Mouse (Mus musculus): ENCODE data around the gene Lrrc20. TPM values are rescaled to one million over a fixed set of nuclear protein-coding genes. Genes with fewer than 3 reads are reported as not detected.
A peak's percentile ranks its signal among the peaks of the same experiment; 100 is the strongest.

The Lrrc20 gene
- polyA plus RNA-seq, 1 experiment from 2014 or later: 12.6 TPM

DNA sequence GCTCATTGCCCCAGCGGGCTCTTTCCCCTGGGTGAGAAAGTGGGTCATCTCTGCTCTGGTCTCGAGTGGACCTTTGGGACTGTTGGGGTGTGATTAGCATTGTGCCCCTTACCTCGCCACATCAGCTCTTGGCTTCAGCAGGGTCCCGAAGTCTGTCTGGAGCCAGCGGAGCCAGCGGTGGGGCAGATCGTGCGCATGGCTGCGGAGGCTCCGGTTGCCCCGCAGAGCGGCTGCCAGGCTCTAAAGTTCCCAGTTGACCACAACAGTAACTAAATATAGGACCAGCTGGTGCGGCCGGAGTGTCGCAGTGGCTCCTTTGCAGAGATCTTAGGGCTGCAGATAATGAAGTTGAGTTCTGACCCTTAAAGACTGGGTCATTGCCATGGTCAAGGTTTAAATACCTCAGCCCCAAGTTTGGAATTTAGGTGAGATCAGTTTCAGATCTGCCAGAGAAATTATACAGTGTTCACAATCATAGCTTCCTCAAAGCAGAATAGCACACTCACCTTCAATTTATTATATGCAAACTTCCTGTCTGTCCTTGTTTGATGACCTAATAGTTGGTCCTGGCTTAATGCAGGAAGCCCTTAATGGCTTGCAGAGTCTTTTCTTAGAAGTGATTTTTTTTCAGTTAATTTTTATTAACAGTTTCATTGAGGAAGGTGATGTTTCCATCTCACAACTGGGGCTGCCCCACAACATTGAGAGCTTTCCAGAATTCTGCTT, 1.0 kb downstream of the Lrrc20 start:
- Histone ChIP-seq H3K36me3 (no peaks in the 10 kb centered on the region), H3K4me1 (peaks cover 24% of the 10 kb centered on the region), H3K4me2 (replicated peaks) (peak overlapping the region; percentile 93), H3K27me3 (replicated peaks) (no peaks in the 10 kb centered on the region), H3K27ac (no peak overlapping the region), H3K9ac (peak overlapping the region; percentile 80), H3K4me3 (peak overlapping the region; percentile 79), H3K9me3 (no peaks in the 10 kb centered on the region)
- ATAC-seq (ENCODE audit: low FRiP score, low read depth): no peak
- WGBS: 2% methylated on average over 15 of the region's 15 CpGs

DNA sequence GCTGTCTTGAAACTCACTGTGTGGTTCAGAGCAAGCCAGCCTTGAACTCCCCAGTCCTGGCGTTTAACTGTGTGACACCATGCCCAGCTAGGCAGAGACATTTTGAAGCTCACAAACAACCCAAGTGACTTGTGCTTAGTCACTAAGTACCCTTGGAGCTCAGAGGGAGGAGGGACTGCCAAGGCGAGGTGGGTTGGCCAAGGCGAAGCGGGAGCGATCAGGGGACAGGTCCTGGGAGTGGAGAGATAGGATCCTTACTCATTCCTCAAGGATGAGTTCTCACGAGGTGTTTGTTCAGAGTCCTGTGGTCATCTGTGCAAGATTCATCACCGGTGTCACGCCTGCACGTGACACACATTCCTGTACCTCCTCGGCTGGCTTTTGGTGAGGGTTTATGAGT, 3.9 kb downstream of the Lrrc20 start:
- H3K4me3 ChIP-seq: no peak overlapping the region
- WGBS: 91% methylated on average over 10 of the region's 10 CpGs
- peaks cover 19% of the 10 kb centered on the region for H3K4me1 ChIP-seq
- no peaks in the 10 kb centered on the region for H3K27me3 ChIP-seq (replicated peaks)
- no peak for ATAC-seq (ENCODE audit: low FRiP score, low read depth)
- no peaks in the 10 kb centered on the region for H3K9me3 ChIP-seq
- no peak overlapping the region for H3K27ac ChIP-seq
- no peaks in the 10 kb centered on the region for H3K36me3 ChIP-seq
- no peak overlapping the region for H3K9ac ChIP-seq
- no peak overlapping the region for H3K4me2 ChIP-seq (replicated peaks)

DNA sequence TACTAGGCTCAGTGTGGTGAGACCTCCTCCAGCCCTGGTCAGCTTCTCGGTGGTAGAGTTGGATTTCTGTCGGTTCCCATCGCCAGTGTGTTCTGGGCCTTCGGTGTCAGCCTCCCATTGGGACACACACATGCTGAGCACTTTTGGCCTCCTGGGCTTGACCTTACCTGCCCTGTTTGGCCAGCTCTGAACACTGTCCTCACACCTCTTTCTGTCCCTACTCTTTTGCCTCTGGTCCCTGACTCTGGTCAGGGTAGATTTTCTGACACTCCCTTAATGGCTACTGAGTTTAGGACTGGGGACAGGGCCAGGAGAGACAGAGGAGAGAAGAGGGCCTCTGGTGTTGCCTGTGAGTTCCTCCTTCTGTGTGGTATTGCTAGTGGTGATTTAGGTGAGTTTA, 4.3 kb downstream of the Lrrc20 start:
- no peak overlapping the region for H3K4me2 ChIP-seq (replicated peaks)
- H3K4me3 ChIP-seq: no peak overlapping the region
- no peaks in the 10 kb centered on the region for H3K27me3 ChIP-seq (replicated peaks)
- peaks cover 15% of the 10 kb centered on the region for H3K4me1 ChIP-seq
- H3K27ac ChIP-seq: no peak overlapping the region
- ATAC-seq (ENCODE audit: low FRiP score, low read depth): no peak
- H3K9ac ChIP-seq: no peak overlapping the region
- H3K9me3 ChIP-seq: no peaks in the 10 kb centered on the region
- H3K36me3 ChIP-seq: no peaks in the 10 kb centered on the region
- 96% methylated on average over 4 of the region's 4 CpGs for WGBS

DNA sequence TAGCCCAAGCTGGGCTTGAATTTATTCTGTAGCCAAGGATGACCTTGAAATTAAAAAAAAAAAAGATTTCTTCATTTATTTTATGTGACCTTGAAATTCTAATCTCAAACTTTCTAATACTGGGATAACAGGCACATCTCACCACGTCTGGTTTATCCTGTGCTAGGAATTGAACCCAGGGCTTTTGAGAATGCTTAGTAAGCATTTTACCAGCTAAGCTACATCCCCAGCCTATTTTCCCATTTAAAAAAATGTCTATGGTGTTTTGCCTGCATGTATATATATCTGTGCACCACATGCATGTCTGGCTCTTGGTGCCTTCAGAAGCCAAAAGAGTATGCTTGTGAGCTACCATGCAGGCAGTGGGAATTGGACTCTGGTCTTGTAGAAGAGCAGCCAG, 4.9 kb downstream of the Lrrc20 start:
- Histone ChIP-seq H3K4me2 (replicated peaks) (no peak overlapping the region), H3K9me3 (no peaks in the 10 kb centered on the region), H3K27ac (no peak overlapping the region), H3K27me3 (replicated peaks) (no peaks in the 10 kb centered on the region), H3K4me1 (peaks cover 13% of the 10 kb centered on the region), H3K9ac (no peak overlapping the region), H3K36me3 (no peaks in the 10 kb centered on the region), H3K4me3 (no peak overlapping the region)
- ATAC-seq (ENCODE audit: low FRiP score, low read depth): no peak
- WGBS: 66% methylated on average over 1 of the region's 1 CpGs

DNA sequence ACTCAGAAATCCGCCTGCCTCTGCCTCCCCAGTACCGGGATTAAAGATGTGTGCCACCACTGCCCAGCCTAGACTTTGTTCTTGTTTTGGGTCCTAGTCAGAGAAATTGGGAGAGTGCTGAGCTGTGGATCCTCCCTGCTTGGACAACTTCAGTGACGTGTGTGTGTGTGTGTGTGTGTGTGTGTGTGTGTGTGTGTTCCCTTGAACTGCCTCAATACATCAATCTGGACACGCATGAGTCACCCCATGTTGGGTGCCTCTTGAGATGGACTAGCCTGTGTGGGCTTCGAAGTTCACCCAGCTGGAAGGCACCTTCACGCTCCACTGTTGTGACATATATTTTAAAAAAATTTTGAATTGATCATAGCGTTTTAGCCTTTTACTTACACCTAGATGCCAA, 7.2 kb downstream of the Lrrc20 start:
- ATAC-seq (ENCODE audit: low FRiP score, low read depth): no peak
- no peak overlapping the region for H3K27ac ChIP-seq
- no peak overlapping the region for H3K4me3 ChIP-seq
- H3K4me1 ChIP-seq: no peaks in the 10 kb centered on the region
- no peaks in the 10 kb centered on the region for H3K27me3 ChIP-seq (replicated peaks)
- WGBS: 92% methylated on average over 7 of the region's 7 CpGs
- H3K4me2 ChIP-seq (replicated peaks): no peak overlapping the region
- H3K9me3 ChIP-seq: no peaks in the 10 kb centered on the region
- H3K36me3 ChIP-seq: no peaks in the 10 kb centered on the region
- H3K9ac ChIP-seq: no peak overlapping the region

DNA sequence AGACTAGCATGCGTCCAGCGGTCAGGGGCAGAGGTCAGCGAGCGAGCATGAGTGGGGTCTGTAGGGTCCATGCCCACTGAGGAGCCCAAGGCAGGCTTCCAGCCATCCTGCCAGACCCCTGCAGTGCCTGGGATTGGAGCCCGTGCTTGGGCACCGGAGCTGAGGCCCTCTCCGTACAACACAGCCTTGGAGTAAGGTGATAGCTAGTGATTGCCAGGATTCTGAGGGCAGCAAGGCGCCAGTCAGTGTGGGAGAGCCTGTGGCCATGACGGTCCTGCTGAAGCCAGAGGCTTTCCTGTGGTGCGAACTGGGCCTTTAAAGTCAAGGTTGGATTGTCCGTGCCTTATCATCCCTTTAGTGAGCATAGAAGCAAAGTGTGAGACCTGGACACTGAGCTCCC, 9.2 kb downstream of the Lrrc20 start:
- H3K27ac ChIP-seq: no peak overlapping the region
- no peak overlapping the region for H3K4me3 ChIP-seq
- no peaks in the 10 kb centered on the region for H3K27me3 ChIP-seq (replicated peaks)
- no peak overlapping the region for H3K9ac ChIP-seq
- no peaks in the 10 kb centered on the region for H3K36me3 ChIP-seq
- no peaks in the 10 kb centered on the region for H3K9me3 ChIP-seq
- H3K4me2 ChIP-seq (replicated peaks): no peak overlapping the region
- no peak for ATAC-seq (ENCODE audit: low FRiP score, low read depth)
- 75% methylated on average over 11 of the region's 11 CpGs for WGBS
- H3K4me1 ChIP-seq: no peaks in the 10 kb centered on the region

DNA sequence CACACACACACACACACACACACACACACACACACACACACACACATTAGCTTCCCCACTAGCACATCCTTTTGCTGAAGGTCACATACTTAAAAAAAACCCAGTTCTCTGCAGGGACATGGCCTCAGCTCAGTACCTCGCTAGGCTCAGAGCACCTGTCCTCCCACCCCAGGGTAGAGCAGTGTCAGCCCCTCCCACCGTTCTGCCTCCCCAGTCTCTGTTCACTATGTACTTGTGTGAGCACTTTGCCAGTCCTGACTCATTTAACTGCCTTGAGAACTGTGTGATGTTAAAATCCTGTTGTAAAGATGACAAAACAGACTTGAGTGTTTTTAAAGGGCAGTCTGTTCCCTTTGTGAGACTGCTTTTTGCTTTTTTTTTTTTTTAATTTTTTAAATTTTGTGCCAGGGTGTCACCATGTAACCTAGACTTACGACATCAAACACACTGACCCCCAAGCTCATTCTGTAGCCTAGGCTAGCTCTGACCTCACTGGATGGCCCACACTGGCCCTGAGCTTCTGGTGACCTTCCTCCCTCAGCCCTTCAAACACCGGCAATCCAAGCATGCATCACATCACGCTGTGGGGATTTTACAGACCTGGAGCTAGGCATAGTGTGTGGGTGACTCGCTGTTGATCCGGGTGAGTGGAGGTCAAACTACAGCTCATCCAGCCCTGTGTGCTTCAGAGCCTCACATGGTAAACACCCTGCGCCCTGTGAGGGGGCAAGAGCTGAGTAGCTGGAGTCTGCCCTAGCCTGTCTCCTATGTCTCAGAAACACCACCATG, 11.1 kb downstream of the Lrrc20 start:
- no peak overlapping the region for H3K9ac ChIP-seq
- no peak overlapping the region for H3K4me3 ChIP-seq
- H3K27ac ChIP-seq: no peak overlapping the region
- H3K36me3 ChIP-seq: no peaks in the 10 kb centered on the region
- no peaks in the 10 kb centered on the region for H3K4me1 ChIP-seq
- H3K9me3 ChIP-seq: no peaks in the 10 kb centered on the region
- no peak overlapping the region for H3K4me2 ChIP-seq (replicated peaks)
- WGBS: 86% methylated on average over 8 of the region's 8 CpGs
- no peak for ATAC-seq (ENCODE audit: low FRiP score, low read depth)
- no peaks in the 10 kb centered on the region for H3K27me3 ChIP-seq (replicated peaks)

DNA sequence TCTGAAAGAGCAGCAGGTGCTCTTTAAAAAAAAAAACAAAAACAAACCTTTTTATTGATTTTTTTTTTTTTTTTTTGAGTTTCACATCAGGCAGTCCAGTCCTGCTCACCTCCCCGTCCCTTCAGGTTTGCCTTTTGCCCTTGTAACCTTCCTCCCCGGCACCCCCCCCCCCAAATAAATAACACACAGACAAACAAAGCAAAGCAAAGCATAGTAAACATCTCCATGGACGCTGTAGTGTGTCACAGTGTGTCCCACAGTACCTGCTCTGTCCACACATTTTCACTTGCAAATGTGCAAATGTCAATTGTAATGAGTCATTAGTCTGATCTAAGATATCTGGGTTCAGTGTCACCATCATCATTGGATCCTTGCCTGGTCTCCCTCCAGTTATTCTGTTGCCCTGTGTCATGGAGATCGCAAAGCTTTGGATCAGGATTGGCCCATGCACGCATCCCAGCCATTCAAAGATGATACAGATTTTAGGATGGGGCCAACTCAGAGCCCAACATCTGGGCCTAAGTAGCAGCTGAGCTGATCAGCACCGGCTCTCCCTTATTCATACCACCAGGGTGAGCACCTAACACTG, 13.0 kb downstream of the Lrrc20 start:
- no peaks in the 10 kb centered on the region for H3K9me3 ChIP-seq

DNA sequence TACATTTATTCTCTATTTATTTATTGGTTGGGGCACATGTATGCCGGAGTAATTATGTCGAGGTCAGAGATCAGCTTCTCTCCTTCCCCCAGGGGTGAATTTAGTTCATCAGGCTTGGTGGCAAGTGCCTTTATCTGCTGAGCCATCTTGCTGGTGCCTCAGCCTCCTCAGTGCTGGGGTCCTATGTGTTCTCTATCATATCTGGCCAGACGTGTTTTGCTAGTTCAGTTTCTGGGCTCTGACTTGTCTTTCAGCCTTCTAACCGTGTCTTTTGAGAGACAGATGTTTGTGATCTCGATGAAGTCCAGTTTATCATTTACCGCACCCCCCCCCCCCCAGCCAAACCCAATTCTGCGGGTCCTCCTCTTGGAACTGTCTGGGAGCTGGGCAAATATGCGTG, 16.0 kb downstream of the Lrrc20 start:
- H3K4me3 ChIP-seq: no peak overlapping the region
- no peak overlapping the region for H3K27ac ChIP-seq
- no peak overlapping the region for H3K9ac ChIP-seq
- H3K27me3 ChIP-seq (replicated peaks): no peaks in the 10 kb centered on the region
- H3K9me3 ChIP-seq: no peaks in the 10 kb centered on the region
- H3K4me1 ChIP-seq: peaks cover 3% of the 10 kb centered on the region; the same call in 1 of the 2 replicates
- ATAC-seq (ENCODE audit: low FRiP score, low read depth): no peak
- H3K4me2 ChIP-seq (replicated peaks): no peak overlapping the region
- H3K36me3 ChIP-seq: no peaks in the 10 kb centered on the region
- 58% methylated on average over 8 of the region's 8 CpGs for WGBS

More for the DNA sequence above, 13.0 kb downstream of the Lrrc20 start:
- H3K27ac ChIP-seq: no peak overlapping the region
- no peak overlapping the region for H3K9ac ChIP-seq
- H3K27me3 ChIP-seq (replicated peaks): no peaks in the 10 kb centered on the region
- H3K4me1 ChIP-seq: no peaks in the 10 kb centered on the region
- no peak overlapping the region for H3K4me3 ChIP-seq
- H3K36me3 ChIP-seq: no peaks in the 10 kb centered on the region
- WGBS: 88% methylated on average over 6 of the region's 6 CpGs
- ATAC-seq (ENCODE audit: low FRiP score, low read depth): no peak
- H3K4me2 ChIP-seq (replicated peaks): no peak overlapping the region

DNA sequence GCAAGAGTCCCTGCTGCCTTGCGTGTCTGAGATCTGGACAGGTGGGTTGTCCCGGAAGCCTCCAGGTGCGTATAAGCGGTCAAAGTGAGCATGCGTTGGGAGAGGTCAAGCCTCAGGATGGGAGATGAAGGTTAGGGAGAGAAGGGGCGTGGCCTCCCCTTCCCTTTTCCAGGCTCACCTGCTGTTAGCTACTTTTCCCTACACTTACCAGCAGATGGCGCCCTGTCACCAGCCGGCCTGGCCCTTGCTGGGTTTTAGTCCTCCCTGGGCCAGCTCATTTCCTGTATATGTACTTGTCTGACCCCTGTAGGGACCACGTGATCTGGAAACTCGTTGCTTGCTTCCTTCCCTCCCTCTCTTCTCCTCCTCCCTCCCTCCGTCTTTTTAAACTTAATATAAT, 16.4 kb downstream of the Lrrc20 start:
- no peaks in the 10 kb centered on the region for H3K27me3 ChIP-seq (replicated peaks)
- no peaks in the 10 kb centered on the region for H3K9me3 ChIP-seq
- no peak overlapping the region for H3K4me2 ChIP-seq (replicated peaks)
- H3K4me3 ChIP-seq: no peak overlapping the region
- peak; percentile 50 for ATAC-seq (ENCODE audit: low FRiP score, low read depth)
- no peak overlapping the region for H3K27ac ChIP-seq
- 8% methylated on average over 11 of the region's 11 CpGs for whole genome bisulfite sequencing
- H3K9ac ChIP-seq: no peak overlapping the region
- peaks cover 3% of the 10 kb centered on the region; the same call in 1 of the 2 replicates for H3K4me1 ChIP-seq
- H3K36me3 ChIP-seq: no peaks in the 10 kb centered on the region

DNA sequence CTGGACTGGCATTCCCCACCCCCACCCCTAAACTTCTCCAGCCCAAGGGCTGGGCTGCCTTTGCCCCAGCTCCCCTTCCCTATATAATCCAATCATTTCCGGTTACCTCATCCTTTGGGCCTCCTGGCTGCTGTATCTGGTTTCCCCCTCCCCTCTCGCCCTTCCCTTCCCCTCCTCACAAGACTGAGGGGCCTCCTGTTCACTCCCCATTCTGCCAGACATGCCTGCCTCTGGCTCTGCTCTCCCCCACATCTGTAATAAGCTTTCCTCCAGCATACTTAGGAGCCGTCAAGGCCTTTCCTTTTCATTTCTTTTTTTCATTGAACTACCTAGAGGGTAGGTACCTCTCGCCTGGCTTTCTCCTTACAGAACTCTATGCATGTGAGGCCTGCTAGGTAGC, 19.9 kb downstream of the Lrrc20 start:
- Histone ChIP-seq H3K9ac (no peak overlapping the region), H3K27ac (no peak overlapping the region), H3K9me3 (no peaks in the 10 kb centered on the region), H3K4me2 (replicated peaks) (no peak overlapping the region), H3K4me3 (no peak overlapping the region), H3K27me3 (replicated peaks) (no peaks in the 10 kb centered on the region), H3K4me1 (peaks cover 3% of the 10 kb centered on the region; the same call in 1 of the 2 replicates), H3K36me3 (no peaks in the 10 kb centered on the region)
- 65% methylated on average over 4 of the region's 4 CpGs for WGBS
- ATAC-seq (ENCODE audit: low FRiP score, low read depth): no peak

DNA sequence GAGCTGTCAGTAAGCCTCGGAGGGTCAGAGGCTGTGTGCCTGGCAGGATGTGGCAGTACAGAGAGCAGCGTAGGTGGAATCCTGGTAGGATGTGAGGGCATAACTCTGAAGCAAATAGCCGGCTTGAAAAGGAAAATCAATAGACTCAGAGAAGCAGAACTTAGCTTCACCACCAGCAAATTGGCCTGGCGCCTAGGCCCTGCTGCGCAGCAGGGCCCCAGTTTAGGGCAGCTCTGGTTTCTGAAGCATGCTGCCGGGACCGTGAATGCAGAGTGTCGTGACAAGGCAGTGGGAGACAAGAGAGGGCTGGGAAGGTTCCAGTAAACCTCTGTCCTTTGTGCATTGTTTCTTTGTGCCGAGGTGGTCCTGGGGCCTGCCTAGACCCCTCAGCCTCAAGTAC, 20.6 kb downstream of the Lrrc20 start:
- no peaks in the 10 kb centered on the region for H3K27me3 ChIP-seq (replicated peaks)
- WGBS: 60% methylated on average over 9 of the region's 9 CpGs
- H3K27ac ChIP-seq: no peak overlapping the region

More for the DNA sequence above, 20.6 kb downstream of the Lrrc20 start:
- no peak for ATAC-seq (ENCODE audit: low FRiP score, low read depth)
- no peaks in the 10 kb centered on the region for H3K9me3 ChIP-seq
- no peaks in the 10 kb centered on the region for H3K36me3 ChIP-seq
- H3K9ac ChIP-seq: no peak overlapping the region
- no peak overlapping the region for H3K4me3 ChIP-seq
- H3K4me2 ChIP-seq (replicated peaks): no peak overlapping the region
- peaks cover 3% of the 10 kb centered on the region; the same call in 1 of the 2 replicates for H3K4me1 ChIP-seq

All from neural tube, embryonic 12.5 days (tissue).